ENCODE assay signal across 7 mouse cellular contexts in genomic region chr4:137388059-137388794, GRCm38 (mm10). TPM values are rescaled to one million over a fixed set of nuclear protein-coding genes. Genes with fewer than 3 reads are reported as not detected.
DNase-seq lines count a peak whose midpoint lies in the region; ATAC-seq lines count a peak whose summit lies in the region.

No protein-coding gene starts in this region.

- H3K27ac ChIP-seq in intestine, embryonic 15.5 days = peak overlapping the region; percentile 95
- H3K27ac ChIP-seq in midbrain, embryonic 10.5 days (replicated peaks) = peak overlapping the region; percentile 94

- intact Hi-C loops in gastrocnemius, postnatal 36 days (cut with DNase I) = no loop called here
- intact Hi-C loops in left cerebral cortex, postnatal 25 days (cut with DNase I) = loop anchor here (5.0 kb wide), 2 partner anchors 41 to 71 kb away; no protein-coding TSS in a partner anchor

- H3K4me3 ChIP-seq in intestine, embryonic 15.5 days (replicated peaks) = peak overlapping the region; percentile 63
- peak overlapping the region; percentile 81 for H3K4me3 ChIP-seq in midbrain, embryonic 10.5 days

- no peaks in the 10 kb centered on the region for H3K27me3 ChIP-seq in intestine, embryonic 15.5 days (replicated peaks)
- no peaks in the 10 kb centered on the region for H3K27me3 ChIP-seq in midbrain, embryonic 10.5 days (ENCODE audit: low read depth, poor library complexity, severe bottlenecking)

- H3K4me1 ChIP-seq in intestine, embryonic 15.5 days (replicated peaks) = no peaks in the 10 kb centered on the region; the same call in 1 of the 2 replicates
- peaks cover 19% of the 10 kb centered on the region for H3K4me1 ChIP-seq in midbrain, embryonic 10.5 days

- H3K4me2 ChIP-seq in intestine, embryonic 15.5 days (replicated peaks) = peak overlapping the region; percentile 72

- no peaks in the 10 kb centered on the region for H3K9me3 ChIP-seq in intestine, embryonic 15.5 days
- no peaks in the 10 kb centered on the region for H3K9me3 ChIP-seq in midbrain, embryonic 10.5 days (replicated peaks)

- H3K36me3 ChIP-seq in intestine, embryonic 15.5 days = no peaks in the 10 kb centered on the region
- peaks cover 5% of the 10 kb centered on the region for H3K36me3 ChIP-seq in midbrain, embryonic 10.5 days

- DNase-seq in adrenal gland, adult 2 months = peak; percentile 91
- DNase-seq in embryo, embryonic 11.5 days (ENCODE audit: low read depth, low spot score) = peak; percentile 81
- peak; percentile 77 to 89 for DNase-seq in gastrocnemius, postnatal 36 days
- peak; percentile 88 to 93 for DNase-seq in left cerebral cortex, postnatal 25 days (ENCODE audit: low spot score in 2 of 2)
- DNase-seq in midbrain, embryonic 10.5 days (ENCODE audit: low spot score) = peak; percentile 91
- peak; percentile 73 for DNase-seq in right cerebral cortex, postnatal 4 days

- ATAC-seq in intestine, embryonic 15.5 days = peak; percentile 95

- under 1% methylated on average over 46 of the region's 46 CpGs for WGBS in intestine, embryonic 15.5 days
- under 1% methylated on average over 46 of the region's 46 CpGs for WGBS in midbrain, embryonic 10.5 days

- peak overlapping the region; percentile 68 for H3K9ac ChIP-seq in intestine, embryonic 15.5 days

RNA-seq across cellular contexts. Expression of gene Cela3a, which starts 21.4 kb away (rescaled TPM):
- not detected for total RNA-seq in adrenal gland, adult 2 months (2021)
- not detected in 2 replicates for polyA plus RNA-seq in adrenal gland, adult 2 months (2012; rRNA removed)
- total RNA-seq in gastrocnemius, postnatal 36 days (2021) = not detected
- not detected in 2 replicates for polyA plus RNA-seq in intestine, embryonic 15.5 days (2015; fragmentation: Nextera tagmentation; extraction: Ambion mirVana)
- not detected for total RNA-seq in left cerebral cortex, postnatal 25 days (2021)
- polyA plus RNA-seq in midbrain, embryonic 10.5 days (2016; fragmentation: Nextera tagmentation; extraction: Ambion mirVana) = not detected in 2 replicates

RNA-seq across cellular contexts. Expression of gene Cdc42, which starts 30.7 kb away (rescaled TPM):
- 100 to 1,000 TPM; 419 to 486 TPM for total RNA-seq in adrenal gland, adult 2 months (2021)
- polyA plus RNA-seq in adrenal gland, adult 2 months (2012; rRNA removed) = 23.1 and 24.7 TPM in 2 replicates
- total RNA-seq in gastrocnemius, postnatal 36 days (2021) = 100 to 1,000 TPM; 158 to 176 TPM
- 653 and 697 TPM in 2 replicates for polyA plus RNA-seq in intestine, embryonic 15.5 days (2015; fragmentation: Nextera tagmentation; extraction: Ambion mirVana)
- 100 to 1,000 TPM; 352 to 369 TPM for total RNA-seq in left cerebral cortex, postnatal 25 days (2021)
- 605 and 627 TPM in 2 replicates for polyA plus RNA-seq in midbrain, embryonic 10.5 days (2016; fragmentation: Nextera tagmentation; extraction: Ambion mirVana)

RNA-seq across cellular contexts. Expression of gene Cela3b, which starts 42.1 kb away (rescaled TPM):
- not detected for total RNA-seq in adrenal gland, adult 2 months (2021)
- 0.16 and 0.33 TPM in 2 replicates for polyA plus RNA-seq in adrenal gland, adult 2 months (2012; rRNA removed)
- not detected for total RNA-seq in gastrocnemius, postnatal 36 days (2021)
- polyA plus RNA-seq in intestine, embryonic 15.5 days (2015; fragmentation: Nextera tagmentation; extraction: Ambion mirVana) = 74.8 and 281 TPM in 2 replicates
- not detected for total RNA-seq in left cerebral cortex, postnatal 25 days (2021)
- polyA plus RNA-seq in midbrain, embryonic 10.5 days (2016; fragmentation: Nextera tagmentation; extraction: Ambion mirVana) = not detected in 2 replicates

Comparison
In these comparisons a context has a peak if more than half of its experiments do, and no peak if none do; other contexts are left out.
1. Peak in every context shown above with its lines: DNase-seq, ATAC-seq, H3K4me3 ChIP-seq and H3K27ac ChIP-seq.